In genomic region chr15:27991066-27991701, GRCm38 (mm10) we compare ENCODE assay signal across 30 mouse cellular contexts. TPM values are rescaled to one million over a fixed set of nuclear protein-coding genes. Genes with fewer than 3 reads are reported as not detected.
DNase-seq lines count a peak whose midpoint lies in the region; ATAC-seq and TF ChIP-seq lines count a peak whose summit lies in the region.
"Had no signal": no experiment of that assay in that cellular context is flagged by ENCODE, and none has a peak within 500 bp of the region (broad histone marks: within the 10 kb centered on the region; RNA-seq: fewer than 3 reads in every experiment).

No protein-coding gene starts in this region.

- TF ChIP-seq CTCF in liver, postnatal 0 days (IDR thresholded peaks at IDR 0.05; ENCODE audit: low read depth), result no peak

- H3K36me3 ChIP-seq in intestine, embryonic 16.5 days (ENCODE audit: control insufficient read depth, insufficient read depth, low read length), result peaks cover 1% of the 10 kb centered on the region; the same call in 1 of the 2 replicates
- H3K36me3 ChIP-seq in intestine, embryonic 15.5 days, result no peaks in the 10 kb centered on the region
- H3K36me3 ChIP-seq in liver, postnatal 0 days (replicated peaks; ENCODE audit: insufficient read depth, low read length), result no peaks in the 10 kb centered on the region
- no peaks in the 10 kb centered on the region for H3K36me3 ChIP-seq in liver, embryonic 11.5 days (ENCODE audit: control insufficient read depth, insufficient read depth, low read length)
- peaks cover 5% of the 10 kb centered on the region; the same call in 1 of the 2 replicates for H3K36me3 ChIP-seq in hindbrain, embryonic 10.5 days
- H3K36me3 ChIP-seq: embryonic facial prominence, embryonic 15.5 days; liver, embryonic 13.5 days; midbrain, embryonic 15.5 days had no signal

- no peaks in the 10 kb centered on the region for H3K27me3 ChIP-seq in intestine, embryonic 16.5 days (replicated peaks; ENCODE audit: control insufficient read depth, insufficient read depth, low read length)
- H3K27me3 ChIP-seq in intestine, embryonic 15.5 days (replicated peaks), result no peaks in the 10 kb centered on the region
- H3K27me3 ChIP-seq in liver, postnatal 0 days (ENCODE audit: insufficient read depth, low read length), result no peaks in the 10 kb centered on the region
- no peaks in the 10 kb centered on the region for H3K27me3 ChIP-seq in liver, embryonic 11.5 days (replicated peaks; ENCODE audit: control insufficient read depth, insufficient read depth, low read length)
- no peaks in the 10 kb centered on the region for H3K27me3 ChIP-seq in hindbrain, embryonic 10.5 days (ENCODE audit: insufficient read depth, poor library complexity, severe bottlenecking)
- H3K27me3 ChIP-seq: embryonic facial prominence, embryonic 15.5 days; limb, embryonic 12.5 days; liver, embryonic 13.5 days; midbrain, embryonic 15.5 days had no signal

- no peak overlapping the region for H3K4me3 ChIP-seq in intestine, embryonic 16.5 days (ENCODE audit: low read length)
- H3K4me3 ChIP-seq in intestine, embryonic 15.5 days (replicated peaks), result no peak overlapping the region
- H3K4me3 ChIP-seq in liver, postnatal 0 days (ENCODE audit: low read depth, low read length), result no peak overlapping the region
- H3K4me3 ChIP-seq in liver, embryonic 11.5 days (ENCODE audit: low read depth, low read length), result no peak overlapping the region
- no peak overlapping the region for H3K4me3 ChIP-seq in hindbrain, embryonic 10.5 days
- H3K4me3 ChIP-seq: embryonic facial prominence, embryonic 10.5 days; embryonic facial prominence, embryonic 15.5 days; layer of hippocampus, adult 2 months; left cerebral cortex, adult 2 months; limb, embryonic 12.5 days; liver, embryonic 13.5 days; midbrain, embryonic 10.5 days; midbrain, embryonic 15.5 days had no signal

- peak overlapping the region; percentile 34; the same call in 1 of the 2 replicates for H3K27ac ChIP-seq in intestine, embryonic 16.5 days (ENCODE audit: low read length)
- H3K27ac ChIP-seq in intestine, embryonic 15.5 days, result no peak overlapping the region
- no peak overlapping the region for H3K27ac ChIP-seq in liver, postnatal 0 days (ENCODE audit: low read depth)
- no peak overlapping the region for H3K27ac ChIP-seq in liver, embryonic 11.5 days (ENCODE audit: low read depth, low read length)
- H3K27ac ChIP-seq in hindbrain, embryonic 10.5 days, result no peak overlapping the region
- H3K27ac ChIP-seq: embryonic facial prominence, embryonic 10.5 days; embryonic facial prominence, embryonic 15.5 days; hindbrain, embryonic 14.5 days; layer of hippocampus, adult 2 months; left cerebral cortex, adult 2 months; limb, embryonic 12.5 days; liver, embryonic 13.5 days; macrophage; midbrain, embryonic 10.5 days; midbrain, embryonic 15.5 days had no signal

- no peak overlapping the region for H3K9ac ChIP-seq in intestine, embryonic 16.5 days (ENCODE audit: low read depth, low read length)
- no peak overlapping the region for H3K9ac ChIP-seq in intestine, embryonic 15.5 days
- H3K9ac ChIP-seq in liver, postnatal 0 days (replicated peaks), result no peak overlapping the region
- no peak overlapping the region for H3K9ac ChIP-seq in liver, embryonic 11.5 days (ENCODE audit: low read depth, low read length)
- H3K9ac ChIP-seq: embryonic facial prominence, embryonic 15.5 days; hindbrain, embryonic 14.5 days; limb, embryonic 12.5 days; liver, embryonic 13.5 days; midbrain, embryonic 15.5 days had no signal

- WGBS in intestine, embryonic 16.5 days, result 74% methylated on average over 17 of the region's 17 CpGs
- 68% methylated on average over 17 of the region's 17 CpGs for WGBS in intestine, embryonic 15.5 days
- WGBS in liver, postnatal 0 days (ENCODE audit: insufficient replicate concordance), result 39% methylated on average over 17 of the region's 17 CpGs
- whole genome bisulfite sequencing in liver, embryonic 11.5 days, result 44% methylated on average over 17 of the region's 17 CpGs
- WGBS in hindbrain, embryonic 10.5 days, result 80% methylated on average over 17 of the region's 17 CpGs

- H3K4me2 ChIP-seq in intestine, embryonic 16.5 days (ENCODE audit: low read depth, low read length), result no peak overlapping the region
- no peak overlapping the region for H3K4me2 ChIP-seq in intestine, embryonic 15.5 days (replicated peaks)
- H3K4me2 ChIP-seq in liver, postnatal 0 days (ENCODE audit: low read depth, low read length), result peak overlapping the region; percentile 6; the same call in 1 of the 2 replicates
- no peak overlapping the region; the same call in 1 of the 2 replicates for H3K4me2 ChIP-seq in liver, embryonic 11.5 days
- H3K4me2 ChIP-seq: embryonic facial prominence, embryonic 15.5 days; heart, embryonic 11.5 days; hindbrain, embryonic 14.5 days; limb, embryonic 12.5 days; liver, embryonic 13.5 days; midbrain, embryonic 15.5 days had no signal

- no peak for DNase-seq in liver, postnatal 0 days
- DNase-seq in liver, embryonic 11.5 days (ENCODE audit: low spot score), result no peak
- no peak for DNase-seq in adrenal gland, postnatal 14 days
- no peak for DNase-seq in hindbrain, embryonic 10.5 days (ENCODE audit: low spot score)
- DNase-seq: adrenal gland, postnatal 36 days; cerebellum, adult 2 months; cerebellum, postnatal 14 days; gastrocnemius, postnatal 36 days; heart, postnatal 36 days; kidney, adult 2 months; kidney, postnatal 25 days; liver, embryonic 13.5 days; lung, adult 2 months; lung, postnatal 10 days; right cerebral cortex, postnatal 25 days; spleen, adult 18-20 months had no signal

- TF ChIP-seq EP300 in liver, postnatal 0 days (IDR thresholded peaks at IDR 0.05; ENCODE audit: low read depth), result no peak

- peaks cover 55% of the 10 kb centered on the region for H3K4me1 ChIP-seq in intestine, embryonic 16.5 days (ENCODE audit: control insufficient read depth, insufficient read depth, low read length)
- H3K4me1 ChIP-seq in intestine, embryonic 15.5 days (replicated peaks), result peaks cover 42% of the 10 kb centered on the region
- peaks cover 13% of the 10 kb centered on the region for H3K4me1 ChIP-seq in liver, postnatal 0 days (ENCODE audit: insufficient read depth)
- H3K4me1 ChIP-seq in liver, embryonic 11.5 days (replicated peaks; ENCODE audit: control insufficient read depth, insufficient read depth, low read length), result peaks cover 33% of the 10 kb centered on the region
- H3K4me1 ChIP-seq in hindbrain, embryonic 10.5 days (replicated peaks), result peaks cover 72% of the 10 kb centered on the region

- no peak for ATAC-seq in intestine, embryonic 16.5 days
- ATAC-seq in intestine, embryonic 15.5 days, result no peak
- ATAC-seq in liver, postnatal 0 days, result no peak
- no peak for ATAC-seq in liver, embryonic 11.5 days (replicated peaks; ENCODE audit: low FRiP score)
- ATAC-seq in granulocyte monocyte progenitor cell, adult 5-6 weeks (replicated peaks; ENCODE audit: poor library complexity, severe bottlenecking), result peak; percentile 77
- ATAC-seq: forebrain, embryonic 14.5 days; midbrain, embryonic 15.5 days had no signal

- no peaks in the 10 kb centered on the region for H3K9me3 ChIP-seq in intestine, embryonic 16.5 days (ENCODE audit: control insufficient read depth, low read length)
- H3K9me3 ChIP-seq in intestine, embryonic 15.5 days, result no peaks in the 10 kb centered on the region
- H3K9me3 ChIP-seq in liver, postnatal 0 days (ENCODE audit: low read length), result no peaks in the 10 kb centered on the region
- H3K9me3 ChIP-seq in liver, embryonic 11.5 days (ENCODE audit: control insufficient read depth, low read length), result no peaks in the 10 kb centered on the region
- H3K9me3 ChIP-seq in hindbrain, embryonic 10.5 days, result no peaks in the 10 kb centered on the region
- H3K9me3 ChIP-seq: embryonic facial prominence, embryonic 10.5 days; embryonic facial prominence, embryonic 15.5 days; limb, embryonic 12.5 days; liver, embryonic 13.5 days; midbrain, embryonic 15.5 days had no signal

RNA-seq across cellular contexts. Expression of gene Trio, which starts 34.5 kb away (rescaled TPM):
- 12.2 and 13.4 TPM in 2 replicates for polyA plus RNA-seq in intestine, embryonic 16.5 days (2015; fragmentation: Nextera tagmentation; extraction: Ambion mirVana)
- 15.9 and 17.5 TPM in 2 replicates for polyA plus RNA-seq in intestine, embryonic 15.5 days (2015; fragmentation: Nextera tagmentation; extraction: Ambion mirVana)
- 5.1 and 5.5 TPM in 2 replicates for polyA plus RNA-seq in liver, postnatal 0 days (2015; fragmentation: Nextera tagmentation; extraction: Ambion mirVana)
- polyA plus RNA-seq in liver, embryonic 11.5 days (2014; fragmentation: Nextera tagmentation; extraction: Ambion mirVana), result 9.4 and 14.0 TPM in 2 replicates
- 30.3 and 40.2 TPM in 2 replicates for total RNA-seq in granulocyte monocyte progenitor cell, adult 5-6 weeks (2014; fragmentation: Nextera tagmentation)
- total RNA-seq in granulocyte monocyte progenitor cell, adult 5-6 weeks (2017), result 21.1 and 25.9 TPM in 2 replicates
- 59.0 and 63.5 TPM in 2 replicates for total RNA-seq in adrenal gland, postnatal 14 days (2021)
- polyA plus RNA-seq in hindbrain, embryonic 10.5 days (2016; fragmentation: Nextera tagmentation; extraction: Ambion mirVana), result 25.3 and 25.5 TPM in 2 replicates
